Comparison of ENCODE assay signal across 8 mouse cellular contexts in the genomic region with DNA sequence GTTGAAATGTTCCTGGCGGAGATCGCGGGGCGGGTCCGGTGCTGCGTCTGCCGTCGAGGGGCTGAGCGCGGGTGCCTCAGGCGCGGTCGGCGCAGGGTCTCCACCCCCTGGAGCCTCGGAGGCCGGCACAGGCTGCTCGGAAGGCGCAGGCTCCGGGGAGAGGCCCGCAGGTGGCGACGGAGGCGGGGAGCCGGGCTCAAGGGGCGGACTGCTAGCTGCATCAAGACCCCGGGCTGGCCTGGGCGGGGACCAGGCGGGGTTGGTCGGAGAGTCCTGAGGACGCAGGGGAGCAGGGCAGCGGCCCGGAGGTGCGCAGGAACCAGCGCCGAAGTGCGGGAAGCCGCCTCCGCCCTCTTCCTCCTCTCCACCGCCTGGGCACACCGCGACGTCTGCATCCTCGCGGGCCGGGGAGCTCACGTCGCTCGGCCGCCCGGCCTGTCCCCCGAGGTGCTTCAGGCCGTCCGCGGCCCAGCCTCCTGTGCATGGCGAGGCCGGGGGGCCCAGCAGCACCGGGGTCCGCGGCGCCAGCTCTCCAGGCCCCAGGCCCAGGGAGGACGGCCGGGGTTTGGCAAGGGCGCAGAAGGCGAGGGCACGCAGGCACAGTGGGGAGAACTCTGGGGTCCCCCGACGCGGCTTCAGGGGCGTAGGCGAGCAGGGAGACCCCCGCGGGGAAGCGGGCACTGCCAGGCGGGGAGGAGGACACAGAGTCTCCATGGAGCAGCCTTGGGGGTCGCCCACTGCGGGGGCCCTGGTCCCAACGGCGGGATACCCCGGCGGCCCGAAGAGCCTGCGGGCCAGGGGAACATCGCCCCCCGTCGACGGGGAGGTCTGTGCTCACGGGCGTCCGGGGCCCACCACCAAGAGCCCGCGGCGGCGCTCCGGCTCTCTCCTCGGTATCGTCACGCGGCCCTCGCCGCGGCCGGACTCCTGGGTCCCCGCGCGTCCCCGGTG. TPM values are rescaled to one million over a fixed set of nuclear protein-coding genes. Genes with fewer than 3 reads are reported as not detected.
A peak's percentile ranks its signal among the peaks of the same experiment; 100 is the strongest.
DNase-seq lines count a peak whose midpoint lies in the region; ATAC-seq and TF ChIP-seq lines count a peak whose summit lies in the region.

No protein-coding gene starts in this region.

- peak overlapping the region; percentile 77 for H3K4me3 ChIP-seq in left cerebral cortex, adult 2 months
- H3K4me3 ChIP-seq in midbrain, embryonic 16.5 days (ENCODE audit: low read depth, low read length), result peak overlapping the region; percentile 74

- intact Hi-C loops in left cerebral cortex, adult 2 months (cut with DNase I), result loop anchor here (10.0 kb wide), 1 partner anchor 264 kb away; a partner anchor contains a TSS

- H3K4me1 ChIP-seq in midbrain, embryonic 16.5 days (ENCODE audit: control insufficient read depth, insufficient read depth, low read length), result peaks cover 18% of the 10 kb centered on the region

- peak overlapping the region; percentile 72 for H3K27ac ChIP-seq in left cerebral cortex, adult 2 months
- no peak overlapping the region for H3K27ac ChIP-seq in midbrain, embryonic 16.5 days (ENCODE audit: low read length)

- WGBS in midbrain, embryonic 16.5 days, result under 1% methylated on average over 99 of the region's 106 CpGs

- DNase-seq in left cerebral cortex, adult 2 months (ENCODE audit: extremely low spot score in 1 of 2, low spot score in 2 of 2), result peak in 1 of 2 experiments; percentile 35
- no peak for DNase-seq in left cerebral cortex, adult 8-10 months (ENCODE audit: low spot score in 2 of 2)
- DNase-seq in adrenal gland, postnatal 25 days, result peak; percentile 23
- DNase-seq in kidney, postnatal 4 days, result peak; percentile 39 to 58
- DNase-seq in right cerebral cortex, adult 2 months (ENCODE audit: low spot score in 2 of 2), result no peak
- DNase-seq in cerebellum, adult 8-10 months, result no peak

- H3K36me3 ChIP-seq in midbrain, embryonic 16.5 days (ENCODE audit: control insufficient read depth, insufficient read depth, low read length), result no peaks in the 10 kb centered on the region

- peak overlapping the region; percentile 78 for H3K4me2 ChIP-seq in midbrain, embryonic 16.5 days (ENCODE audit: low read length)

- ATAC-seq in granulocyte monocyte progenitor cell, adult 5-6 weeks (replicated peaks; ENCODE audit: poor library complexity, severe bottlenecking), result 0 out of 2 replicates have a peak, but pooled peaks have one; percentile 2
- ATAC-seq in midbrain, embryonic 16.5 days, result peak; percentile 30; the same call in 1 of the 2 replicates

- TF ChIP-seq CTCF in left cerebral cortex, adult 2 months (IDR thresholded peaks at IDR 0.05), result no peak

- H3K9ac ChIP-seq in midbrain, embryonic 16.5 days (ENCODE audit: low read depth, low read length), result peak overlapping the region; percentile 74

- no peaks in the 10 kb centered on the region for H3K9me3 ChIP-seq in midbrain, embryonic 16.5 days (replicated peaks; ENCODE audit: control insufficient read depth, low read length, poor library complexity, severe bottlenecking)

- H3K27me3 ChIP-seq in midbrain, embryonic 16.5 days (ENCODE audit: control insufficient read depth, insufficient read depth, low read depth, low read length), result peaks cover 62% of the 10 kb centered on the region

RNA-seq across cellular contexts. Expression of a gene that starts 0.7 kb away (rescaled TPM):
- 100 to 1,000 TPM in 1 of 2 experiments, 10 to 100 TPM in 1; 99.9 to 107 TPM for total RNA-seq in left cerebral cortex, adult 2 months (2021)
- 10 to 100 TPM; 65.6 to 80.8 (median 72.9) TPM for total RNA-seq in left cerebral cortex, adult 8-10 months (2022)
- total RNA-seq in adrenal gland, postnatal 25 days (2021), result 6.2 and 7.8 TPM in 2 replicates
- total RNA-seq in granulocyte monocyte progenitor cell, adult 5-6 weeks (2014; fragmentation: Nextera tagmentation), result 7.5 and 8.1 TPM in 2 replicates
- total RNA-seq in granulocyte monocyte progenitor cell, adult 5-6 weeks (2017), result 1.6 and 2.5 TPM in 2 replicates
- 1.2 and 1.3 TPM in 2 replicates for polyA plus RNA-seq in midbrain, embryonic 16.5 days (2015; fragmentation: Nextera tagmentation; extraction: Ambion mirVana)

RNA-seq across cellular contexts. Expression of a gene that starts 34.4 kb away (rescaled TPM):
- total RNA-seq in left cerebral cortex, adult 2 months (2021), result 100 to 1,000 TPM; 143 to 147 TPM
- total RNA-seq in left cerebral cortex, adult 8-10 months (2022), result 100 to 1,000 TPM; 141 to 184 (median 161) TPM
- 49.4 and 53.6 TPM in 2 replicates for total RNA-seq in adrenal gland, postnatal 25 days (2021)
- total RNA-seq in granulocyte monocyte progenitor cell, adult 5-6 weeks (2014; fragmentation: Nextera tagmentation), result 5.7 and 8.5 TPM in 2 replicates
- total RNA-seq in granulocyte monocyte progenitor cell, adult 5-6 weeks (2017), result 4.9 and 6.5 TPM in 2 replicates
- polyA plus RNA-seq in midbrain, embryonic 16.5 days (2015; fragmentation: Nextera tagmentation; extraction: Ambion mirVana), result 3.3 and 3.5 TPM in 2 replicates

RNA-seq across cellular contexts. Expression of a gene that starts 52.9 kb away (rescaled TPM):
- 100 to 1,000 TPM; 308 to 318 TPM for total RNA-seq in left cerebral cortex, adult 2 months (2021)
- total RNA-seq in left cerebral cortex, adult 8-10 months (2022), result 100 to 1,000 TPM; 255 to 270 (median 262) TPM
- 9.8 and 9.9 TPM in 2 replicates for total RNA-seq in adrenal gland, postnatal 25 days (2021)
- not detected in 2 replicates for total RNA-seq in granulocyte monocyte progenitor cell, adult 5-6 weeks (2014; fragmentation: Nextera tagmentation)
- total RNA-seq in granulocyte monocyte progenitor cell, adult 5-6 weeks (2017), result not detected in 2 replicates
- polyA plus RNA-seq in midbrain, embryonic 16.5 days (2015; fragmentation: Nextera tagmentation; extraction: Ambion mirVana), result 9.2 and 10.4 TPM in 2 replicates

RNA-seq across cellular contexts. Expression of a gene that starts 56.8 kb away (rescaled TPM):
- 10 to 100 TPM; 47.7 to 57.6 TPM for total RNA-seq in left cerebral cortex, adult 2 months (2021)
- 10 to 100 TPM; 44.0 to 61.2 (median 54.6) TPM for total RNA-seq in left cerebral cortex, adult 8-10 months (2022)
- 164 and 166 TPM in 2 replicates for total RNA-seq in adrenal gland, postnatal 25 days (2021)
- total RNA-seq in granulocyte monocyte progenitor cell, adult 5-6 weeks (2014; fragmentation: Nextera tagmentation), result 48.1 and 62.9 TPM in 2 replicates
- total RNA-seq in granulocyte monocyte progenitor cell, adult 5-6 weeks (2017), result 0.82 and 6.5 TPM in 2 replicates
- 24.4 and 29.8 TPM in 2 replicates for polyA plus RNA-seq in midbrain, embryonic 16.5 days (2015; fragmentation: Nextera tagmentation; extraction: Ambion mirVana)

Comparison
In these comparisons a context has a peak if more than half of its experiments do, and no peak if none do; other contexts are left out.
1. DNase-seq: peak in adrenal gland, postnatal 25 days (single experiment) and kidney, postnatal 4 days (2 of 2); none in left cerebral cortex, adult 8-10 months (0 of 2), right cerebral cortex, adult 2 months (0 of 2) and cerebellum, adult 8-10 months (single experiment).
2. RNA of a gene that starts 52.9 kb away (total RNA-seq): 308 to 318 TPM in left cerebral cortex, adult 2 months and 255 to 270 TPM in left cerebral cortex, adult 8-10 months; 9.8 to 9.9 TPM in adrenal gland, postnatal 25 days and not detected in granulocyte monocyte progenitor cell, adult 5-6 weeks; every median in the first group is over 10 times any median in the second.